In the genomic region with DNA sequence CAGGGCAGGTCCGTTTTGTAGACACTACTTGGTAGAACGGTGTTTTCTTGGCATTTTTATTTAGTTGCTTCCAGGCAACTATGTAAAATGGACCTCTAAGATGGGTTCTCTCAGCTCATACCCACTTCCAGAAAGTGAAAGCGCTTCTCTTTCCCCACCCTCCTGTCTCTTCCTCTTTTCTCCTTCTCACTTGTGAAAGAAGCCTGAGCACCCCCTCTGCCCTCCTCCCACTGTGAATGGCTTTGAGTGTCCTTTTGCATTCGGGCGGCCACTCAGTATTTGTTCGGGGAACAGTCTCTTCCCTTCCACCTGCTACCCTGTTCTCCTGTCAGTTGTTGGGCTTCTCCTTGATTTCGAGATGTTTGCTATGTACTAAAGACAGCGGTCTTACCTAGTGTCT, we compare ENCODE assay signal across 19 mouse cellular contexts.
A peak's percentile ranks its signal among the peaks of the same experiment; 100 is the strongest.
DNase-seq lines count a peak whose midpoint lies in the region; ATAC-seq and TF ChIP-seq lines count a peak whose summit lies in the region.
"Had no signal": no experiment of that assay in that cellular context is flagged by ENCODE, and none has a peak within 500 bp of the region (broad histone marks: within the 10 kb centered on the region; RNA-seq: fewer than 3 reads in every experiment).

No protein-coding gene starts in this region.

- H3K79me2 ChIP-seq in MEL (ENCODE audit: control insufficient read depth, insufficient read depth, low read length, poor library complexity): no peaks in the 10 kb centered on the region

- WGBS in lung, adult 2 months: 83% methylated on average over 8 of the region's 8 CpGs

- peaks cover 32% of the 10 kb centered on the region for H3K4me1 ChIP-seq in lung, adult 2 months (ENCODE audit: control insufficient read depth, insufficient read depth, low read length)
- H3K4me1 ChIP-seq in MEL (ENCODE audit: control insufficient read depth in 1 of 2, insufficient read depth in 2 of 2, low read length in 2 of 2): peaks cover 0 to 33% of the 10 kb centered on the region in 2 experiments; a peak in 3 of 4 replicates

- H3K36me3 ChIP-seq in MEL (ENCODE audit: control insufficient read depth in 1 of 2, insufficient read depth in 2 of 2, low read length in 2 of 2): peaks cover 0 to 25% of the 10 kb centered on the region in 2 experiments; a peak in 2 of 4 replicates
- H3K36me3 ChIP-seq in splenic B cell, adult 2 months (ENCODE audit: control insufficient read depth, insufficient read depth, low read length, poor library complexity, severe bottlenecking): no peaks in the 10 kb centered on the region
- H3K36me3 ChIP-seq: embryonic facial prominence, embryonic 13.5 days; hindbrain, embryonic 12.5 days; intestine, embryonic 15.5 days; kidney, embryonic 15.5 days; limb, embryonic 10.5 days; midbrain, embryonic 15.5 days; neural tube, embryonic 12.5 days had no signal

- no peak for TF ChIP-seq CTCF in lung, adult 2 months (IDR thresholded peaks at IDR 0.05; ENCODE audit: insufficient read depth, low read length)
- no peak for TF ChIP-seq CTCF in MEL (IDR thresholded peaks at IDR 0.05 in 2 of 3, conservative IDR thresholded peaks at IDR 0.05 in 1 of 3; ENCODE audit: control insufficient read depth in 1 of 3, insufficient read depth in 1 of 3, low read depth in 2 of 3, low read length in 3 of 3, poor library complexity in 1 of 3, severe bottlenecking in 1 of 3)

- intact Hi-C loops in gastrocnemius, postnatal 36 days (cut with DNase I): no loop called here

- no peak for TF ChIP-seq RAD21 in MEL (IDR thresholded peaks at IDR 0.05; ENCODE audit: low read depth, low read length)

- H3K27me3 ChIP-seq in MEL (ENCODE audit: control insufficient read depth in 1 of 2, insufficient read depth in 2 of 2, low read length in 2 of 2): no peaks in the 10 kb centered on the region
- H3K27me3 ChIP-seq in splenic B cell, adult 2 months (ENCODE audit: control insufficient read depth, insufficient read depth, low read length, poor library complexity, severe bottlenecking): no peaks in the 10 kb centered on the region
- H3K27me3 ChIP-seq: embryonic facial prominence, embryonic 13.5 days; hindbrain, embryonic 12.5 days; intestine, embryonic 15.5 days; kidney, embryonic 15.5 days; midbrain, embryonic 15.5 days; neural tube, embryonic 12.5 days had no signal

- no peak overlapping the region for H3K9ac ChIP-seq in MEL (ENCODE audit: control insufficient read depth, low read depth, low read length, poor library complexity, severe bottlenecking)
- H3K9ac ChIP-seq: embryonic facial prominence, embryonic 13.5 days; hindbrain, embryonic 12.5 days; intestine, embryonic 15.5 days; kidney, embryonic 15.5 days; liver, embryonic 14.5 days; midbrain, embryonic 15.5 days; neural tube, embryonic 12.5 days had no signal

- peak; percentile 67 for DNase-seq in lung, postnatal 36 days
- no peak for DNase-seq in lung, adult 2 months
- peak; percentile 36 for DNase-seq in MEL (ENCODE audit: low read depth, low spot score)
- DNase-seq in splenic B cell, adult 2 months (ENCODE audit: low read depth, low spot score): peak; percentile 64
- DNase-seq in gastrocnemius, postnatal 36 days: no peak
- DNase-seq in left cerebral cortex, adult 18-20 months (ENCODE audit: low spot score in 2 of 2): no peak
- DNase-seq: adrenal gland, postnatal 10 days; cerebellum, adult 2 months; heart, adult 2 months had no signal

- no peaks in the 10 kb centered on the region for H3K9me3 ChIP-seq in MEL (replicated peaks; ENCODE audit: insufficient read depth, low read length)
- H3K9me3 ChIP-seq: embryonic facial prominence, embryonic 13.5 days; hindbrain, embryonic 12.5 days; intestine, embryonic 15.5 days; kidney, embryonic 15.5 days; limb, embryonic 10.5 days; midbrain, embryonic 15.5 days; neural tube, embryonic 12.5 days had no signal

- TF ChIP-seq EP300 in MEL (IDR thresholded peaks at IDR 0.05; ENCODE audit: low read depth in 1 of 2, low read length in 2 of 2): no peak

- no peak overlapping the region for H3K4me3 ChIP-seq in lung, adult 2 months (replicated peaks; ENCODE audit: extremely low read depth, low read depth, low read length)
- no peak overlapping the region for H3K4me3 ChIP-seq in MEL (ENCODE audit: control insufficient read depth in 1 of 2, insufficient read depth in 1 of 2, low read depth in 2 of 2, low read length in 2 of 2)
- H3K4me3 ChIP-seq: embryonic facial prominence, embryonic 13.5 days; heart, adult 2 months; hindbrain, embryonic 12.5 days; intestine, embryonic 15.5 days; kidney, embryonic 15.5 days; limb, embryonic 10.5 days; midbrain, embryonic 15.5 days; neural tube, embryonic 12.5 days had no signal

- H3K27ac ChIP-seq in MEL (ENCODE audit: control insufficient read depth, low read depth, low read length): no peak overlapping the region
- H3K27ac ChIP-seq: embryonic facial prominence, embryonic 13.5 days; hindbrain, embryonic 12.5 days; intestine, embryonic 15.5 days; liver, embryonic 14.5 days; midbrain, embryonic 15.5 days; neural tube, embryonic 12.5 days had no signal

- ATAC-seq in granulocyte monocyte progenitor cell, adult 5-6 weeks (replicated peaks; ENCODE audit: poor library complexity, severe bottlenecking): peak; percentile 55
- ATAC-seq: forebrain, embryonic 16.5 days; intestine, embryonic 15.5 days; midbrain, embryonic 15.5 days had no signal

- no peak for TF ChIP-seq POLR2A in lung, adult 2 months (IDR thresholded peaks at IDR 0.05; ENCODE audit: borderline replicate concordance, extremely low read depth, low read depth, low read length)
- TF ChIP-seq POLR2A in MEL (IDR thresholded peaks at IDR 0.05; ENCODE audit: control insufficient read depth in 1 of 2, insufficient read depth in 1 of 2, low read depth in 1 of 2, low read length in 2 of 2, poor library complexity in 1 of 2): no peak

TF ChIP-seq in MEL, 35 proteins besides CTCF, POLR2A, EP300 and RAD21:
- TF ChIP-seq E2F4 (IDR thresholded peaks at IDR 0.05; ENCODE audit: borderline replicate concordance, low read depth, low read length) (no peak), MYB (IDR thresholded peaks at IDR 0.05; ENCODE audit: low read depth, low read length) (no peak), TAL1 (IDR thresholded peaks at IDR 0.05; ENCODE audit: low read length) (no peak), POLR2AphosphoS2 (IDR thresholded peaks at IDR 0.05; ENCODE audit: low read length) (no peak), TBP (IDR thresholded peaks at IDR 0.05; ENCODE audit: low read depth, low read length) (no peak), SIN3A (IDR thresholded peaks at IDR 0.05; ENCODE audit: low read length) (no peak)

Comparison
In these comparisons a context has a peak if more than half of its experiments do, and no peak if none do; other contexts are left out.
1. DNase-seq: peak in lung, postnatal 36 days (single experiment), MEL (single experiment) and splenic B cell, adult 2 months (single experiment); none in lung, adult 2 months (single experiment), gastrocnemius, postnatal 36 days (0 of 2) and left cerebral cortex, adult 18-20 months (0 of 2).